In the genomic region with DNA sequence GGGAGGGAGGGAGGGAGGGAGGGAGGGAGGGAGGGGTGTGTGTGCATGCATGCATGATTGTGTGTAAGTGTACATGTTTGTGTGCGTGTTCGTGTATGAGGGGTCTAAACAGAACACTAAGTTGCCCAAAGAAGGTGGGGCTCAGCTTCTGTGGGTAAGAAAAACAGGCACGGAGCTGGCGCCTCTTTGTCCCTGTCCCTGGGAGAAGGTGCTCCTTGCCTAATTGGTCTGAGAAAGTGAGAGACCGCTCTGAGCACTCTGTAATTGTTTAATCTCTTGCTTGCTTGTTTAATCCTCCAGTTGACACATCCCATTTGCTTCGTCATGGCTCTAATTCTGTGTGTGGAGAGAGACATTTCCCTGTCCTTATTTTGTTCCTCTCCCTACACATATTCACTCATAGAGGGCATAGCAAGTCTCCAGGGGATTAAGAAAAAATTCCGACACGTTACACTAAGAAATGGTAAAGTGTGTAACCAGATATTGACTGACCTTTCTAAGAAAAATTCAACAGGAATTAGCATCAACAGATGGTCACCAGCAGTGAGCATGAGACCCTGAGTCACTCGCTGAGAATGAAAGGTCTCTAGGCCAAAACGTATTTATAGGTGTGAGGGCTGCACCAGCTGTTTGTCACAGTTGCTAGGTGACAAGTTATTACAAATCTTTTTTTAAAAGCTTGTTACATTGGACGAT, we compare ENCODE assay signal across 11 mouse cellular contexts. TPM values are rescaled to one million over a fixed set of nuclear protein-coding genes. Genes with fewer than 3 reads are reported as not detected.
DNase-seq lines count a peak whose midpoint lies in the region; ATAC-seq and TF ChIP-seq lines count a peak whose summit lies in the region.
"Had no signal": no experiment of that assay in that cellular context is flagged by ENCODE, and none has a peak within 500 bp of the region (broad histone marks: within the 10 kb centered on the region; RNA-seq: fewer than 3 reads in every experiment).

No protein-coding gene starts in this region.

- no peak for TF ChIP-seq POLR2A in heart, adult 2 months (IDR thresholded peaks at IDR 0.05; ENCODE audit: insufficient read depth, low read depth, low read length)
- no peak for TF ChIP-seq POLR2A in brain, embryonic 14.5 days (IDR thresholded peaks at IDR 0.05; ENCODE audit: borderline replicate concordance, extremely low read depth, insufficient read depth, insufficient read length, poor library complexity, severe bottlenecking)

- intact Hi-C loops in heart, adult 2 months (cut with DNase I) = no loop called here
- intact Hi-C loops in heart, postnatal 36 days (cut with DNase I) = loop anchor here (5.0 kb wide), 1 partner anchor 529 kb away; no protein-coding TSS in a partner anchor

- no peaks in the 10 kb centered on the region for H3K27me3 ChIP-seq in heart, adult 2 months (ENCODE audit: control insufficient read depth, insufficient read depth, low read length)
- H3K27me3 ChIP-seq in kidney, embryonic 15.5 days = no peaks in the 10 kb centered on the region
- H3K27me3 ChIP-seq: liver, embryonic 12.5 days; megakaryocyte, embryonic 14.5 days had no signal

- peak; percentile 72 for ATAC-seq in kidney, embryonic 15.5 days (replicated peaks; ENCODE audit: low FRiP score)
- ATAC-seq: liver, embryonic 12.5 days had no signal

- no peak overlapping the region for H3K4me2 ChIP-seq in kidney, embryonic 15.5 days
- H3K4me2 ChIP-seq: liver, embryonic 12.5 days had no signal

- 43% methylated on average over 11 of the region's 11 CpGs for WGBS in heart, adult 2 months
- 44% methylated on average over 11 of the region's 11 CpGs for WGBS in kidney, embryonic 15.5 days

- no peak for TF ChIP-seq CTCF in heart, adult 2 months (IDR thresholded peaks at IDR 0.05)
- no peak for TF ChIP-seq CTCF in brain, embryonic 14.5 days (IDR thresholded peaks at IDR 0.05; ENCODE audit: borderline replicate concordance, extremely low read depth, insufficient read depth, insufficient read length)

- no peak for DNase-seq in heart, adult 2 months
- DNase-seq in heart, postnatal 36 days = no peak
- DNase-seq in 3T3-L1 (ENCODE audit: low read depth, low spot score) = peak; percentile 72
- DNase-seq in brain, embryonic 14.5 days (ENCODE audit: low read depth) = peak; percentile 49
- DNase-seq in cerebellum, adult 11-12 months = no peak
- no peak for DNase-seq in layer of hippocampus, postnatal 14 days (ENCODE audit: low spot score in 2 of 2)
- DNase-seq in lung, postnatal 4 days = no peak
- DNase-seq: thymus, postnatal 14 days had no signal

- H3K4me3 ChIP-seq in heart, adult 2 months = no peak overlapping the region
- no peak overlapping the region for H3K4me3 ChIP-seq in kidney, embryonic 15.5 days (replicated peaks)
- H3K4me3 ChIP-seq: liver, embryonic 12.5 days; megakaryocyte, embryonic 14.5 days had no signal

- H3K79me2 ChIP-seq in heart, adult 2 months (replicated peaks; ENCODE audit: control insufficient read depth, insufficient read depth, low read length) = no peaks in the 10 kb centered on the region; the same call in 1 of the 2 replicates

- H3K27ac ChIP-seq in heart, adult 2 months = peak overlapping the region; percentile 80
- peak overlapping the region; percentile 2; the same call in 1 of the 2 replicates for H3K27ac ChIP-seq in kidney, embryonic 15.5 days
- H3K27ac ChIP-seq: liver, embryonic 12.5 days had no signal

- no peak for TF ChIP-seq EP300 in heart, adult 2 months (IDR thresholded peaks at IDR 0.05; ENCODE audit: insufficient read depth, low read depth, low read length)

- no peak overlapping the region for H3K9ac ChIP-seq in heart, adult 2 months (ENCODE audit: low read depth, low read length)
- H3K9ac ChIP-seq in kidney, embryonic 15.5 days = no peak overlapping the region
- H3K9ac ChIP-seq: liver, embryonic 12.5 days had no signal

- H3K36me3 ChIP-seq in heart, adult 2 months (ENCODE audit: control insufficient read depth, insufficient read depth, low read length) = peaks cover 14% of the 10 kb centered on the region
- no peaks in the 10 kb centered on the region for H3K36me3 ChIP-seq in kidney, embryonic 15.5 days
- H3K36me3 ChIP-seq: liver, embryonic 12.5 days had no signal

- H3K4me1 ChIP-seq in heart, adult 2 months (ENCODE audit: control insufficient read depth, insufficient read depth, low read length) = peaks cover 6% of the 10 kb centered on the region
- peaks cover 14% of the 10 kb centered on the region; the same call in 1 of the 2 replicates for H3K4me1 ChIP-seq in kidney, embryonic 15.5 days
- H3K4me1 ChIP-seq: liver, embryonic 12.5 days; megakaryocyte, embryonic 14.5 days had no signal

- H3K9me3 ChIP-seq in kidney, embryonic 15.5 days (replicated peaks) = no peaks in the 10 kb centered on the region
- H3K9me3 ChIP-seq: liver, embryonic 12.5 days; megakaryocyte, embryonic 14.5 days had no signal

RNA-seq across cellular contexts. Expression of a gene that starts 27.6 kb away (rescaled TPM):
- total RNA-seq in heart, adult 2 months (2021) = 10 to 100 TPM; 22.5 to 25.4 TPM
- polyA plus RNA-seq in heart, adult 2 months (2012; rRNA removed) = 8.3 and 13.9 TPM in 2 replicates
- 10 to 100 TPM; 22.0 to 24.0 TPM for total RNA-seq in heart, postnatal 36 days (2021)
- polyA plus RNA-seq in brain, embryonic 14.5 days (2012; rRNA removed) = 26.8 and 29.1 TPM in 2 replicates
- 28.6 and 32.8 TPM in 2 replicates for polyA plus RNA-seq in kidney, embryonic 15.5 days (2015; fragmentation: Nextera tagmentation; extraction: Ambion mirVana)
- total RNA-seq in layer of hippocampus, postnatal 14 days (2021) = 10 to 100 TPM; 31.0 to 36.8 TPM

Comparison
In these comparisons a context has a peak if more than half of its experiments do, and no peak if none do; other contexts are left out.
1. DNase-seq: peak in 3T3-L1 (single experiment) and brain, embryonic 14.5 days (single experiment); none in heart, adult 2 months (0 of 2), heart, postnatal 36 days (0 of 2), cerebellum, adult 11-12 months (single experiment), layer of hippocampus, postnatal 14 days (0 of 2) and lung, postnatal 4 days (0 of 2).